Mouse (Mus musculus) forebrain, embryonic 14.5 days (tissue): Measurements from ENCODE around the gene Plekha5. TPM values are rescaled to one million over a fixed set of nuclear protein-coding genes. Genes with fewer than 3 reads are reported as not detected.
A peak's percentile ranks its signal among the peaks of the same experiment; 100 is the strongest.

ENCODE experiments used
- ATAC-seq: fragments of 200-750 bp; cut with Nextera tagmentation; 2 replicates; pipeline ENCODE4 v1.8.0; 2017; ENCODE audit warnings: mild to moderate bottlenecking, moderate library complexity
- DNase-seq: peaks from one replicate; pipeline ENCODE4 v3.0.0-alpha.2; 2015; ENCODE audit warnings: low spot score
- H3K27ac ChIP-seq: fragments of 300-500 bp; sonication (generic); 2 replicates; pipeline ENCODE4 v1.5.1; 2014; ENCODE audit warnings: low read depth, mild to moderate bottlenecking, control low read depth, low read length, moderate library complexity
- H3K27me3 ChIP-seq: fragments of 300-500 bp; sonication (generic); replicated peaks from 2 replicates; pipeline ENCODE4 v1.6.1; 2014; ENCODE audit warnings: low read length, control low read depth, mixed read lengths; ENCODE audit not compliant: control insufficient read depth, insufficient read depth
- H3K36me3 ChIP-seq: fragments of 300-500 bp; sonication (generic); 2 replicates; pipeline ENCODE4 v1.6.1; 2014; ENCODE audit warnings: low read length, control low read depth; ENCODE audit not compliant: control insufficient read depth, insufficient read depth
- H3K4me1 ChIP-seq: fragments of 300-500 bp; sonication (generic); 2 replicates; pipeline ENCODE4 v1.6.1; 2014; ENCODE audit warnings: antibody characterized with exemption, low read length, control low read depth; ENCODE audit not compliant: control insufficient read depth, insufficient read depth
- H3K4me2 ChIP-seq: fragments of 300-500 bp; sonication (generic); 2 replicates; pipeline ENCODE4 v1.6.1; 2014; ENCODE audit warnings: mild to moderate bottlenecking, control low read depth, low read length
- H3K4me3 ChIP-seq: fragments of 300-500 bp; sonication (generic); 2 replicates; pipeline ENCODE4 v1.5.1; 2014; ENCODE audit warnings: low read depth, low read length, control low read depth
- H3K9ac ChIP-seq: fragments of 300-500 bp; sonication (generic); 2 replicates; pipeline ENCODE4 v1.6.1; 2014; ENCODE audit warnings: mild to moderate bottlenecking, low read length, control low read depth, moderate library complexity
- H3K9me3 ChIP-seq: fragments of 300-500 bp; sonication (generic); replicated peaks from 2 replicates; pipeline ENCODE4 v1.6.1; 2016; ENCODE audit warnings: low read length, control low read depth, mixed read lengths; ENCODE audit not compliant: control insufficient read depth
- WGBS: fragments of 180-500 bp; shearing (Covaris S2); extraction: QIAGEN DNeasy Blood & Tissue Kit; methylation state at CpG from one replicate; pipeline ENCODE4 v1.1.7; 2014; 5-methylcytosine and 5-hydroxymethylcytosine counted together
- polyA plus RNA-seq: library from polyadenylated mRNA; unstranded; fragments of >200 nt; fragmentation: Nextera tagmentation; extraction: Ambion mirVana; gene quantifications from 2 replicates; pipeline ENCODE4 v1.2.1, GENCODE M21; 2014

Plekha5 gene
- polyA plus RNA-seq, 1 experiment from 2014 or later = 26.5 TPM

DNA sequence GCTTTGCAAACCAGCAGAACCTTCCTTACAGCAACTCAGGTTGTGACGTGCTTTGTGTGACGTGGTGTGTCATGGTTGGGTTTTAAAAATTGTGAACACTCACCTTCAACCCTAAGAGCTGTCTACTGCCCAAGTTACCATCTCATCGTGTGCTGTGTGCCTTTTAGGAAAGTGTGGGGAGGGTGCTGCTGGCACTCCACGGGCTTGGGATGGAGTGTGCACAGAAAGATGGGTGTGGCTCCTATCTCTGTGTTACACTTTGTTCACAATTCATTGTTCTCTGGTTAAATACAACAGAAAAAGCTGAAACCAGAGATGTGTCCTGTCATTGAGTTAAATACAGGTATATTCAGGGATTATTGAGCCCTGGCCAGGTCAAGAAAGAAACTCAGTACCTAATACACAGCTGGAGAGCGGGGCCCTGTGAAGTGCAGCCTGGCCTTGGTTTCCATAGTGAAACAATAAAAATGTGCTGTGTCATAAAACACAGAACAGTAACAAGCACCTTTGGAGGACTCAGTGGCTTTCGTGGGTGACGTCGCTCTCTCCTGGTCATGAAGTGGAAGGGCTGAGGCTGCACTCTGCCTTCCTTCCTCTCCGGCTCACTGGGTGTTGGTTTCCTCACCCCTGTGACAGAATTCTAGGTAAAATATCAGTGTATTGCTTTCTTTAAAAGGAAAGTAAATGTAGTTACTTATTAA, 42.2 kb downstream of the Plekha5 start:
- no peak overlapping the region for H3K4me2 ChIP-seq
- no peaks in the 10 kb centered on the region for H3K27me3 ChIP-seq
- no peak for ATAC-seq
- H3K9ac ChIP-seq = no peak overlapping the region
- WGBS = 86% methylated on average over 9 of the region's 9 CpGs
- H3K9me3 ChIP-seq = no peaks in the 10 kb centered on the region
- no peak overlapping the region for H3K4me3 ChIP-seq
- DNase-seq = no peak
- H3K36me3 ChIP-seq = no peaks in the 10 kb centered on the region
- no peaks in the 10 kb centered on the region for H3K4me1 ChIP-seq
- H3K27ac ChIP-seq = no peak overlapping the region

GRCm38 (mm10) chr6:140466841-140467240, 43.0 kb downstream of the Plekha5 start:
- H3K27me3 ChIP-seq = no peaks in the 10 kb centered on the region
- 81% methylated on average over 6 of the region's 6 CpGs for WGBS
- no peak for ATAC-seq

DNA sequence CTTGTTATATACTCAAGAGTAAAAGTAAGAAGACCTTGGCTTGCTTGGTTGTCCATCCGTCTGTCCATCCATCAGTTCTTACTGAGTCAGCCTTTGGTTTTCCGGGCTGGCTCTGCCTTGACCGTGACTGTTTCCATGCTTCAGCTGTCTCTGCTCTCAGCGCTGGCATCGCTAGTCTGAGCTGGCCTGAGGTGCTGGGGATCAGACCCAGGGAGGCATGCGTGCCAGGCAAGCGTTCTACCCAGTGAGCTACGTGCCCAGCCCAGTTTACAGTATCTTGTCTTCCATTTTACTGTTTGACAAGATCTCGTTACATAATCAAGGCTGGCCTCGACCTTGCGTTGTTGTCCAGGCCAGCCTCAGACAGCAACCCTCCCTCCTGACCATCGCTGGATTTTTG, 44.0 kb downstream of the Plekha5 start:
- no peaks in the 10 kb centered on the region for H3K27me3 ChIP-seq
- no peak overlapping the region for H3K27ac ChIP-seq
- no peak overlapping the region for H3K9ac ChIP-seq
- no peak overlapping the region for H3K4me3 ChIP-seq
- no peaks in the 10 kb centered on the region for H3K36me3 ChIP-seq
- H3K4me1 ChIP-seq = no peaks in the 10 kb centered on the region
- 96% methylated on average over 12 of the region's 12 CpGs for WGBS
- H3K4me2 ChIP-seq = no peak overlapping the region
- DNase-seq (no peak), ATAC-seq (no peak)
- H3K9me3 ChIP-seq = no peaks in the 10 kb centered on the region

More at GRCm38 (mm10) chr6:140466841-140467240, 43.0 kb downstream of the Plekha5 start:
- Histone ChIP-seq H3K9me3 (no peaks in the 10 kb centered on the region), H3K27ac (no peak overlapping the region), H3K4me2 (no peak overlapping the region), H3K4me1 (no peaks in the 10 kb centered on the region), H3K36me3 (no peaks in the 10 kb centered on the region), H3K9ac (no peak overlapping the region), H3K4me3 (no peak overlapping the region)
- no peak for DNase-seq

GRCm38 (mm10) chr6:140469791-140470190, 45.9 kb downstream of the Plekha5 start:
- no peak overlapping the region for H3K4me2 ChIP-seq
- no peaks in the 10 kb centered on the region for H3K36me3 ChIP-seq
- H3K4me3 ChIP-seq = no peak overlapping the region
- ATAC-seq (no peak), DNase-seq (no peak)
- H3K9ac ChIP-seq = no peak overlapping the region
- H3K4me1 ChIP-seq = no peaks in the 10 kb centered on the region
- no peaks in the 10 kb centered on the region for H3K9me3 ChIP-seq
- 49% methylated on average over 6 of the region's 6 CpGs for WGBS
- H3K27me3 ChIP-seq = no peaks in the 10 kb centered on the region
- no peak overlapping the region for H3K27ac ChIP-seq

GRCm38 (mm10) chr6:140471751-140472150, 47.9 kb downstream of the Plekha5 start:
- WGBS = 94% methylated on average over 5 of the region's 5 CpGs
- Histone ChIP-seq H3K4me2 (no peak overlapping the region), H3K9me3 (no peaks in the 10 kb centered on the region)

DNA sequence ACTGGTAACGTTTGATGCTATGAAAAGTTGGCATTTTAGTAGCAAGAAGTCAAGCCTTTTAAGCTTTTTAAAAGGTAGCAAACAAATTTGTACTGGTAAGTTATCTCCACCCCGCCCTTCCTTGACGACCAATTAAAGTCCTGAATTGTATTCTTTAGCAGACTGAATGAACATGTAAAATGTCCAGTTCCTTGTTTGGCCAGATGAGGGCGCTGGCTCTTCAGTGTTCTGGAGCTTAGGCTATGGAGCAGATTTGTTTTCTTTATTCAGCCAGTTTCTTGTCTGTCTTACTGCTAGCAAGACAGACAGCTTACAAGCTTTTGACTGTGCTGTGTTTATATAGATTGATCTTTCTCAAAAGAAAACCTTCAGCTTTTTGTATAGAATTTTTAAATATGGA, 48.5 kb downstream of the Plekha5 start:
- H3K4me2 ChIP-seq = no peak overlapping the region
- no peaks in the 10 kb centered on the region for H3K27me3 ChIP-seq
- H3K27ac ChIP-seq = no peak overlapping the region
- ATAC-seq = no peak; the same call in 1 of the 2 replicates
- no peaks in the 10 kb centered on the region for H3K36me3 ChIP-seq
- H3K4me3 ChIP-seq = no peak overlapping the region
- peak; percentile 78 for DNase-seq
- H3K9me3 ChIP-seq = no peaks in the 10 kb centered on the region
- 48% methylated on average over 4 of the region's 4 CpGs for WGBS
- no peaks in the 10 kb centered on the region for H3K4me1 ChIP-seq
- H3K9ac ChIP-seq = no peak overlapping the region

More at GRCm38 (mm10) chr6:140471751-140472150, 47.9 kb downstream of the Plekha5 start:
- H3K27me3 ChIP-seq = no peaks in the 10 kb centered on the region
- no peak overlapping the region for H3K27ac ChIP-seq
- DNase-seq = no peak
- ATAC-seq = no peak
- H3K4me1 ChIP-seq = no peaks in the 10 kb centered on the region
- H3K36me3 ChIP-seq = no peaks in the 10 kb centered on the region
- H3K4me3 ChIP-seq = no peak overlapping the region
- H3K9ac ChIP-seq = no peak overlapping the region

DNA sequence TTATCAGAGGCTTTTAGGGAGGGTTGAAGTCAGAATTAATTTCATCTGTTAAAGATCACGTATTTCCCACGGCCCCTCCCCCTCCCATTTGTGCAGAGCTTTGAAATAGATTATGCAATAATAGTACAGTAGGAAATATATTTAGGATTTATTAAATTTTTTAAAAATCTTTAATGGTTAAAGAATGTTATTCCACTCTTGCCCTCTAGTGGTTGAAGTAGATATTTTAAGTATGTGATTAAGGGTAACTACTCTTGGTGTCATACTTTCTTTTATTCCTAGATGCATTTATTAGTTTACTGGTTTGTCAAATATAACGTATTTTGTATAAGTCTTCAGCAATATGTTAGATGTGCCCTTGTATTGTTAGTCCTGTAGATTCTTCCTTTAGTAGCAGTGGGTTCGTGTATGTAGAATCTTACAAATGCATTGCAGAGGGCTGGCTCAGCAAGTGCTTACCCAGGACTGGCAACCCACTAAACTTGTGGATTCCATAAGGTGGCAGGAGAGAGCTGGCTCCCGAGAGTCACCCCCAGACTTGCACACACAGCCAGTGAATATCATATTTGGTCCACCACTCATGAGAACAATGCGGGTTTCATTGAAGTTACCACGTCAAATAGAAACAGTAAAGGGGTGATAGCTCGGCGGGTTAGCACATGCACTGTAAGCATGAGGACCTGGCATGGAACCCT, 51.7 kb downstream of the Plekha5 start:
- 89% methylated on average over 9 of the region's 9 CpGs for WGBS
- peaks cover 13% of the 10 kb centered on the region; the same call in 1 of the 2 replicates for H3K4me1 ChIP-seq
- H3K9ac ChIP-seq = no peak overlapping the region
- no peaks in the 10 kb centered on the region for H3K27me3 ChIP-seq
- H3K27ac ChIP-seq = no peak overlapping the region; the same call in 1 of the 2 replicates
- no peak overlapping the region for H3K4me2 ChIP-seq
- H3K9me3 ChIP-seq = no peaks in the 10 kb centered on the region
- H3K4me3 ChIP-seq = no peak overlapping the region
- DNase-seq (no peak), ATAC-seq (no peak)
- H3K36me3 ChIP-seq = no peaks in the 10 kb centered on the region

DNA sequence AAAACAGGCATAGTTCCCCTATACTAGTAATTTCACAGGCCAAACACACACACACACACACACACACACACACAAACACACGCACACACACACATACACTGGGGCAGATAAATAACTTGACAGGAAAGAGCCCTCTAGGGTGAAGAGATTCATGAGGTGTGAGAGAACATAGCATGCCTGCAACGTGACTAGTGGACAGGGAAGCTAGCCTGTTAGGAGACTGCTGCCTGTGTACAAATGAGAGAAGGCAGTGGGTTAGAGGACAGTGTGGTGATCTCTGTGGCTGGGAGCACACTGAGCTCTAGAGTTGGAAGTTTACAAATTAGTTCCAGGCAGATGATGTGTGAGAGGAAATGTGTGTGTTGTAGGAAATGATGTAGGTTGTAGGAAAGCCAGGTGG, 53.1 kb downstream of the Plekha5 start:
- Histone ChIP-seq H3K9ac (no peak overlapping the region), H3K4me1 (peaks cover 17% of the 10 kb centered on the region), H3K9me3 (no peaks in the 10 kb centered on the region), H3K4me3 (no peak overlapping the region), H3K27me3 (no peaks in the 10 kb centered on the region), H3K36me3 (no peaks in the 10 kb centered on the region), H3K27ac (no peak overlapping the region), H3K4me2 (no peak overlapping the region)
- ATAC-seq (no peak), DNase-seq (no peak)
- 89% methylated on average over 2 of the region's 2 CpGs for WGBS

- DNase-seq (no peak), ATAC-seq (no peak)
- Histone ChIP-seq H3K27ac (no peak overlapping the region), H3K9ac (no peak overlapping the region), H3K9me3 (no peaks in the 10 kb centered on the region), H3K4me2 (no peak overlapping the region), H3K36me3 (no peaks in the 10 kb centered on the region), H3K4me1 (peaks cover 20% of the 10 kb centered on the region), H3K27me3 (no peaks in the 10 kb centered on the region), H3K4me3 (no peak overlapping the region)
- WGBS = 50% methylated on average over 7 of the region's 7 CpGs
Observed at GRCm38 (mm10) chr6:140478031-140478430, 54.2 kb downstream of the Plekha5 start.
